Mouse (Mus musculus) testis, adult 2 months (tissue): ENCODE results near the gene Naaladl1.

Source experiments
- CTCF ChIP-seq: fragments of 200-500 bp; IDR thresholded peaks from 2 replicates; pipeline ENCODE4 v1.5.1; 2012; ENCODE audit warnings: low read depth, mild to moderate bottlenecking, inconsistent platforms, low read length, moderate library complexity; ENCODE audit not compliant: control insufficient read depth, insufficient read depth, insufficient replicate concordance
- POLR2A ChIP-seq: fragments of 200-500 bp; IDR thresholded peaks from 2 replicates; pipeline ENCODE4 v1.6.1; 2012; ENCODE audit warnings: low read depth, mild to moderate bottlenecking, inconsistent platforms, low read length, moderate library complexity; ENCODE audit not compliant: control insufficient read depth

DNA sequence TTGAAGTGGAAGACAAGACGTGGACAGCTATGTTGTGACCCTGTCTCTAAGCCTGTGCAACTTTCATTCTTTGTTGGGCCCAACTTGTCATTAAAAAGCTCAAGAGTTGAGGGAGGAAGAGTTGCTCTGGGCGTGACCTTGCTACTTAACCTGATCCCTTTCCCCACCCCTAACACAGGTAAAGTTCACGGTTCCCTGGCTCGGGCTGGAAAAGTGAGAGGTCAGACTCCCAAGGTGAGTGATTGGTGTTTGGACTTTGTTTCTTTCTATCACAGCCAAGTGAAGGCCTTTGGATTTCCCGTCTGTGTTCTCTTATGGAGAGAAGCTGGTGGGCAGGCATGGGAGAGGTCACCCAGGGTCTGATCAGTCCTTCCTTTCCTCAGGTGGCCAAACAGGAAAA lies 46.6 kb upstream of the Naaladl1 start:
- TF ChIP-seq CTCF = no peak
- TF ChIP-seq POLR2A = no peak
